Mouse (Mus musculus) lung, embryonic 14.5 days (tissue): ENCODE measurements at regions not wholly inside any gene's neighbourhood (a gene's known extent, or its start where the extent isn't known, plus 50 kb on each side); places are given as distances from the start of the nearest gene placed in this dataset.
"Not testable (repeated sequence)": the region's sequence is repeated elsewhere in the genome, so short reads cannot be mapped to it uniquely, and the experiment has no call there.

Source experiments
- ATAC-seq: fragments of 200-750 bp; cut with Nextera tagmentation; 2 replicates; pipeline ENCODE4 v1.8.0; 2017; ENCODE audit warnings: mild to moderate bottlenecking, moderate TSS enrichment, moderate library complexity; ENCODE audit not compliant: insufficient read depth
- DNase-seq: peaks from one replicate; pipeline ENCODE4 v3.0.0-alpha.2; 2015
- H3K27ac ChIP-seq: fragments of 300-500 bp; sonication (generic); 2 replicates; pipeline ENCODE4 v1.5.1; 2014; ENCODE audit warnings: low read depth, mild to moderate bottlenecking, moderate library complexity
- H3K27me3 ChIP-seq: fragments of 300-500 bp; sonication (generic); 2 replicates; pipeline ENCODE4 v1.6.1; 2014; ENCODE audit warnings: low read length, control low read depth; ENCODE audit not compliant: insufficient read depth
- H3K36me3 ChIP-seq: fragments of 300-500 bp; sonication (generic); 2 replicates; pipeline ENCODE4 v1.6.1; 2014; ENCODE audit warnings: control low read depth; ENCODE audit not compliant: insufficient read depth
- H3K4me1 ChIP-seq: fragments of 300-500 bp; sonication (generic); 2 replicates; pipeline ENCODE4 v1.6.1; 2014; ENCODE audit warnings: antibody characterized with exemption, control low read depth; ENCODE audit not compliant: insufficient read depth
- H3K4me2 ChIP-seq: fragments of 300-500 bp; sonication (generic); 2 replicates; pipeline ENCODE4 v1.6.1; 2014; ENCODE audit warnings: mild to moderate bottlenecking
- H3K4me3 ChIP-seq: fragments of 300-500 bp; sonication (generic); 2 replicates; pipeline ENCODE4 v1.5.1; 2014; ENCODE audit warnings: low read depth, low read length
- H3K9ac ChIP-seq: fragments of 300-500 bp; sonication (generic); 2 replicates; pipeline ENCODE4 v1.6.1; 2014
- H3K9me3 ChIP-seq: fragments of 300-500 bp; sonication (generic); 2 replicates; pipeline ENCODE4 v1.6.1; 2016; ENCODE audit warnings: low read depth, low read length, control low read depth
- CTCF ChIP-seq: IDR thresholded peaks from 2 replicates; pipeline ENCODE4 v1.5.1; 2016; ENCODE audit warnings: antibody characterized with exemption, low read depth
- WGBS: fragments of 180-500 bp; shearing (Covaris S2); extraction: QIAGEN DNeasy Blood & Tissue Kit; methylation state at CpG from one replicate; pipeline ENCODE4 v1.1.7; 2014; 5-methylcytosine and 5-hydroxymethylcytosine counted together

DNA sequence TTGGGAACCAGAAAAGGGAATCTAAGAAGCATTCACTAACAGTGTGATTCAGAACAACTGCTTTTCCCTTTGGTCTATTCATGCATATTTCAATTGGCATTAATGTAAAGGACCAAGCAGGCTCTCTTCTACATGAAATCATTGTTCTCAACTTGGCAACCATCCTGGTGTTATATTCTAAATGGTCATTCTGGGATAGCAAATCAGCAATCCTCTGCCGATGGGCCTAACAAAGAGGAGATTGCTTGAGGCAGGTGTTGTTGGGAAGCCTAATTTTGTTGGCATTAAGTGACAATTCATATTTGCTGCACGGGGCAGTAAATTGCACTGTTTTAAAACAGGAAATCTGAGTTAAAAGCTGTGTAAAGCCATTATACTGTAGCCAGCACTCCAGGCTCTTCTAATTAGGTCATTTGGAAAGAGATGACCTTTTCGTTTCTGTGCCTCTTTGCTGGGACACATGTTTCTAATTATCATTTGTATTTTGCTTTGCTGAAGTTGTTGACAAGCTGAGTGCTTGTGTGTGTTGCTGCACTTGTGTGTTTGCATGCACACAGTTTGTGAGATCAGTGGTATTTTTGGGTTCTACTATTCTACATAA lies 275.4 kb downstream of the Cetn3 start:
- no peak overlapping the region for H3K27ac ChIP-seq
- H3K4me1 ChIP-seq = peaks cover 9% of the 10 kb centered on the region; the same call in 1 of the 2 replicates
- H3K4me3 ChIP-seq = no peak overlapping the region
- H3K9me3 ChIP-seq = no peaks in the 10 kb centered on the region
- no peak overlapping the region for H3K4me2 ChIP-seq
- no peaks in the 10 kb centered on the region for H3K27me3 ChIP-seq
- no peak for DNase-seq
- WGBS = 50% methylated on average over 3 of the region's 3 CpGs
- H3K9ac ChIP-seq = no peak overlapping the region
- H3K36me3 ChIP-seq = no peaks in the 10 kb centered on the region
- no peak for TF ChIP-seq CTCF
- ATAC-seq = no peak

DNA sequence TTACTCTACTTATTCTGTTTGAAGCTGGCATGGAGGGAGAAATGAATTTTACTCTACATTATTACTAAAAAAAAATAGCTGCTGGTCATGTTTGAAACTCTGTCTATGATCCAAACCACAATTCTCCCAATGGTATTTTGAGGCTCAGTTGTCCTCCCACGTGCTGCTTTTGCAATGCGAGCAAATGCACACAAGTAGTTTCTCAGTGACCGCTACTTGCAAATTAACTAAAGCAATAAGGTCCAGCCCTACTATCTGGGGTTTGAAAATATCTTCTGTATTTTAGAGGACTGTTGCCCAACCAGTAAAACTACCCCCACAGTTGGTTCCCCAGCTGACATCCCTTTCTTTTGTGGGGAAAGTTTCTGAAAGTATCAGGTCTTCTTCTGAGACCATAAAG lies 276.0 kb downstream of the Cetn3 start:
- DNase-seq = no peak
- peaks cover 9% of the 10 kb centered on the region; the same call in 1 of the 2 replicates for H3K4me1 ChIP-seq
- no peaks in the 10 kb centered on the region for H3K27me3 ChIP-seq
- no peaks in the 10 kb centered on the region for H3K36me3 ChIP-seq
- ATAC-seq = peak; percentile 11; the same call in 1 of the 2 replicates
- H3K4me3 ChIP-seq = no peak overlapping the region
- 0 out of 2 replicates have a peak overlapping the region, but pooled peaks have one; percentile 9 for H3K27ac ChIP-seq
- WGBS = 68% methylated on average over 3 of the region's 3 CpGs
- no peak for TF ChIP-seq CTCF
- no peaks in the 10 kb centered on the region for H3K9me3 ChIP-seq
- H3K9ac ChIP-seq = no peak overlapping the region
- no peak overlapping the region for H3K4me2 ChIP-seq

DNA sequence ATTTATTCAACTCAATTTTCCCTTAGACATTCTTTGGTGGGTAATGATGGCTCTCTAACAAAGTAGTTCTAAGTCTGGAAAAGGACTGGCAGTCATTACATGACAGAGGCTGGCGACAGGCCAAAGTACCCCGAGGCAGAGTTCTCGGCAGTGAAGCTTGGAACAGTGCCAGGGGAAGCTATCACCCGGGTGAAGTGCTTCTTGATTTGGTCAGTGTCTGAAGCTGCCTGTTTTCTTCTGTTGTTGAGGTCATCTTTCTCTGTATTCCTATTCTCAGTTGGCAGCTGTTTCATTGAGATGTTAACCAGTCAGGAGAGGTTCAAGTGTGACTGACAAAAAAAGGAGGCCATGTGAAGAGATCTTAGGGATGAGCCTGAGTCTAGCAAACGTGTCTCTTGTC lies 276.6 kb downstream of the Cetn3 start:
- Histone ChIP-seq H3K27ac (no peak overlapping the region; the same call in 1 of the 2 replicates), H3K27me3 (no peaks in the 10 kb centered on the region), H3K36me3 (no peaks in the 10 kb centered on the region), H3K9me3 (no peaks in the 10 kb centered on the region), H3K4me1 (peaks cover 9% of the 10 kb centered on the region; the same call in 1 of the 2 replicates), H3K4me2 (no peak overlapping the region), H3K4me3 (no peak overlapping the region), H3K9ac (no peak overlapping the region)
- no peak for TF ChIP-seq CTCF
- WGBS = 10% methylated on average over 5 of the region's 5 CpGs
- ATAC-seq = peak; percentile 91
- DNase-seq = peak; percentile 93

DNA sequence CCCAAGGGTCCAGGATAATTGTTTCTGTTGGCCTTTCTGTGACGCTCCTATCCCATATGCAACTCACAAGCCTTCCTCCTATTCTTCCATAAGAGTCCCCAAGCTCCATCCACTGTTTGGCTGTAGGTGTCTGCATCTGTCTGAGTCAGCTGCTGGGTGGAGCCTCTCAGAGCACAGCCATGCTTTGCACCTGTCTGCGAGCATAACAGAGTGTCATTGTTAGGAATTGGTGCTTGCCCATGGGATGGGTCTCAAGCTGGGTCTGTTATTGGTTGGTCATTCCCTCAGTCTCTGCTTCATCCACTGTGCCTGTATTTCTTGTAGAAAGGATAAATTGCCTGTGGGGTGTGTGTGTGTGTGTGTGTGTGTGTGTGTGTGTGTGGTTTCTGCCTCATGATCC lies 281.0 kb downstream of the Cetn3 start:
- not testable (repeated sequence) for H3K36me3 ChIP-seq, H3K9me3 ChIP-seq, H3K4me1 ChIP-seq, ATAC-seq, DNase-seq, H3K4me2 ChIP-seq, H3K27ac ChIP-seq, H3K9ac ChIP-seq, H3K4me3 ChIP-seq, H3K27me3 ChIP-seq
- WGBS = 76% methylated on average over 2 of the region's 2 CpGs

DNA sequence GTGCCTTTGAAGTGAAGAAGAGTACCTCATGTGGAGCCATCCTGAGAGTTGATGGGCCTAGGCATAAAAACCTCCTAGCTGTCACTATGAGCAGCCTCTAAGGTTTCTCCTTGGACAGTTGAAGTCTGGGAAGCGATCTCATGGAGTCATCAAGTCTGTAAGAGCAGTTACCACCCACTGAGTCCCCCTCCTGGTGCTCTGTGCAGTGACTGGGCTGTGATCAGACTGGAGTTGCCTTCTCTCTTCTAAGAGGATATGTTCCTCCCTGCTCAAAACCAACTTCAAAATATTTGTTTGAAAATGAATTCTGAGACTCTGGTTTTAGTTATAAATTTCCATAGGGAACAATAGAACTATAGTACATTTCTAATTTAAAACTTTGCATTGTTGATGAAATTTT lies 283.3 kb downstream of the Cetn3 start:
- H3K27me3 ChIP-seq = no peaks in the 10 kb centered on the region
- no peaks in the 10 kb centered on the region for H3K4me1 ChIP-seq
- no peak overlapping the region for H3K9ac ChIP-seq
- no peaks in the 10 kb centered on the region for H3K36me3 ChIP-seq
- ATAC-seq (no peak), DNase-seq (no peak)
- 48% methylated on average over 1 of the region's 1 CpGs for WGBS
- no peaks in the 10 kb centered on the region for H3K9me3 ChIP-seq
- H3K4me2 ChIP-seq = no peak overlapping the region
- H3K27ac ChIP-seq = no peak overlapping the region
- no peak for TF ChIP-seq CTCF
- no peak overlapping the region for H3K4me3 ChIP-seq

DNA sequence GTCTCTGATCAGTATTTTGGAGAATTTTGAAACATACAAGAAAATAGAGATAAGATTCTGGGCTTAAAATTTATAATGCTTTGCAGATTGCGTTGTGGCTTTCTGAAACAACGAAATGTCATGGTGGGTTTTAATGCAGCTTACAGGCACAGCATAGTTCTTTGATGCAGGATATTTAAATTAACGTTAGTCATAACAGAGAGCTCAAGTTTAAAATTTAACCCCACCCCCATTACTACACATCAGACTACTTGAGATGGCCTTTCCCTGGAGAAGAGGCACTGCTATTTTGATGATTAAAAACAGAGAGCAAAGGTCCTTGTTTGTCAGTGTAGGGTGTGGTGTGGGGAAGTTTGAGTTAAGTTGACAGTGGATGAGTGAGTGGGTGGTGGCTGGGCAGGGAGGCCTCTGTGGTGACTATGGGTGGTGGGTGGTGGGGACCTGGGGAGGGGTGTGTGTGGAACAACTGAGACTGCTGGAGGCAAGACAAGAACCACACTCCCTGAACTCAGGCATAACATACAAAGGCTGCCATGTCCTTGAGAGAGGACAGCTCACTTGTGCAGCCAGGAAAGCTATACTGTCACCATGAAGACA lies 283.9 kb downstream of the Cetn3 start:
- Histone ChIP-seq H3K4me3 (no peak overlapping the region), H3K9ac (no peak overlapping the region), H3K27ac (no peak overlapping the region), H3K9me3 (no peaks in the 10 kb centered on the region), H3K27me3 (no peaks in the 10 kb centered on the region), H3K36me3 (no peaks in the 10 kb centered on the region), H3K4me2 (no peak overlapping the region), H3K4me1 (no peaks in the 10 kb centered on the region)
- no peak for ATAC-seq
- DNase-seq = no peak
- TF ChIP-seq CTCF = no peak
- 49% methylated on average over 3 of the region's 3 CpGs for WGBS

DNA sequence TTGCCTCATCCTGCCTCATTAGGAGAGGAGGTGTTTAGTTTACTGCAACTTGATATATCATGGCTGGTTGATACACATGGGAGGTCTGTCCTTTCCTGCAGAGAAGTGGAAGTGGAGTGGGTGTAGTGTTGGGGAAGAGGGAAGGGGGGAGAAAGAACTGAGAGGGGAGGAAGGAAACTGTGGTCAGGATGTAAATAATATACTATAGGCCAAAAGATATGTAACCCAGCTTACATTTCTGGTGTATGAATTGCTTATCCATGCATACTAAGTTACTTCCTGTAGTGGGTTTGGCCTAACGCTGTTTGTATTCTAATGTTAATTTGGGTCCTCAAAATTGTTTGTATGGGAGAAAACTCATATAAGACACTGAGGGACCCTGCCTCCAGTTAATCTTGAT lies 289.6 kb downstream of the Cetn3 start:
- no peak overlapping the region for H3K4me3 ChIP-seq
- no peak overlapping the region for H3K9ac ChIP-seq
- WGBS = 83% methylated on average over 1 of the region's 1 CpGs
- no peak overlapping the region for H3K4me2 ChIP-seq
- H3K27me3 ChIP-seq = no peaks in the 10 kb centered on the region
- DNase-seq (no peak), ATAC-seq (no peak)
- no peak for TF ChIP-seq CTCF
- H3K4me1 ChIP-seq = no peaks in the 10 kb centered on the region
- H3K27ac ChIP-seq = no peak overlapping the region
- H3K9me3 ChIP-seq = no peaks in the 10 kb centered on the region
- no peaks in the 10 kb centered on the region for H3K36me3 ChIP-seq
